Mouse (Mus musculus) liver (tissue): ENCODE results near the gene Pink1.

ENCODE experiments used
- DNase-seq: peaks from one replicate; pipeline ENCODE4 v3.0.0-alpha.2; 2020; ENCODE audit warnings: mixed read lengths

Pink1 gene

DNA sequence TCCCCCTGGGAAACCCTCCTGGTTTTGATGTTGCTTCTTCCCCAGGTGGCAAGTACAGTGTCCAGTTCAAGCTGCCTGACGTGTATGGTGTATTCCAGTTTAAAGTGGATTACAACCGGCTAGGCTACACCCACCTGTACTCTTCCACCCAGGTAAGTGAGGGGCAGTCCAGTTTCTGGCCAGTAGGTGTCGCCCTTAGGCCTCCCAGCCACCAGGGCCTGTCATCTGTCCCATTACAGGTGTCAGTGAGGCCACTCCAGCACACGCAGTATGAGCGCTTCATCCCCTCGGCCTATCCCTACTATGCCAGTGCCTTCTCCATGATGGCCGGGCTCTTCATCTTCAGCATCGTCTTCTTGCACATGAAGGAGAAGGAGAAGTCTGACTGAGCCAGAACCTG is 14.5 kb downstream of the Pink1 start:
- DNase-seq, result peak; percentile 52

DNA sequence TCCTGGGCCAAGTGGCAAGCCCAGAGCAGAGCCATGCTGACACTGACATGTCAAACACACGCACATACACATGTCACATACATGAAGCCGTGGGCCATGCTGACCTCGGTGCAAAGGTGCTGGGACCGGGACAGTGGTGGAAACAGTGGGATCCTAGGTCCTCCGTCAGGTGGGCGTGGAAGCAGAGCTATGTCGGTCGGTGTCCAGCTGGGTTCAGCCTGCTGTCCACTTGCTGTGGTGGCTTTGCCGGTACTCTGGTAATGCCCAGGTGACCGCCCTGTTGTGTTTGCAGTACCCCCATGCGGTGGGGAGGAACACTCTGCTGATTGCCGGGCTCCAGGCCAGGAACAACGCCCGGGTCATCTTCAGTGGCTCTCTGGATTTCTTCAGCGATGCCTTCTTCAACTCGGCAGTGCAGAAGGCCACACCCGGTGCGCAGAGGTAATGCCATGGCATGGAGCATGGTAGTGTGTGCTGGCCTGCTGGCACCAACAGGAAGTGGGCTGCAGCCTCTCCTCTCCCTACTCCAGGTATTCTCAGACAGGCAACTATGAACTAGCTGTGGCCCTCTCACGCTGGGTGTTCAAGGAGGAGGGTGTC is 15.7 kb downstream of the Pink1 start:
- no peak for DNase-seq

DNA sequence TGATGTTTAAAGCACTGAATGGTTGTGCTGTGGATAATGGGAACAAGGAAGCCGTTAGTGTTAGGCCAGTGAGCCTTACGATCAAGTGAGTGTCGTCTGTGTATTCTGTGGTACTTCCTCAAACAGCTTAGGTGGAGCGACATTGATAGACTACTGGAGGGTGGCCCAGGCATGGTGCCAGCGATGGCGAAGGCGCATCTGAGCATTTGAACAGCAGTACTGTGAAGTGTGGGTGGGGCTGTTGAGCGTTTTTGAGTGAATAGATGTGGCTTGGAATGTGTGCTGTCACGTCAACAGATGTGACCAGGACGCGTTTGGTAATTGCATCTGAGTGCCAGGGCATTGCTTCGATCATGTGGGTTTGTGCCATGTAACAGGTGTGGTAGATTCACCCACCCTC is 18.4 kb downstream of the Pink1 start:
- no peak for DNase-seq

- DNase-seq, result no peak
These were observed 19.1 kb downstream of the Pink1 start for GRCm38 (mm10) chr4:138307025-138307424.

DNA sequence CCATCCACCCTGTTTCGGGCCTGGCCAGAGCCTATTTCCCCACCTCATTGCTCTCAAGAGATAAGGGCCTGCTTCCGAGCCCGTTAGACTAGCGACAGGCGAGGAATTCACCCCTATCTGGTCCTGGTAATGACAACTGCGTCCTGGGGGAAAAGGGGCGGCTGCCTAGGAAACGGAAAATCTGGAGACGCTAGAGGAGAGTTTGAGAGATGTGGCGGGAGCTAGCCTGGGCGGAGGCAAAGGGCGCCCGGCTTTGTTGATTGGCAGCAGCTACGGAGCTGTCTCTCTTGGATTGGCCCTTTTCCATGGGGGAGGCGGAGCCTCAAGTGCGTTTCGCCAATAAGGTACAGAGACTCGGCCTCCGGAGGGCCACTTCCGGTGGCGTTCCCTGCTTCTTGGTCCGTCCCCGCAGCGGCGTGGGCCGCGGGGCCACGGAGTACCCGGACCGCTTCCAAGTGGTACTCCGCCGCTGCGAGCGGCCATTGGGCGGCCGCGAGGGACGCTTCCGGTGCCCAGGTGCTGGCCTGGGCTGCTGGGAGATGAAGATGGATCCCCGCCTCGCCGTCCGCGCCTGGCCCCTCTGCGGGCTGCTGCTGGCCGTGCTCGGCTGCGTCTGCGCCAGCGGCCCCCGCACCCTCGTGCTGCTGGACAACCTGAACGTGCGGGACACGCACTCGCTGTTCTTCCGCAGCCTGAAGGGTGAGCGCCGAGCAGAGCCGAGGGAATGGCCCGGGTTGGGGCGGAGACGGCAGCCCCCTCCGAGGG is 21.6 kb downstream of the Pink1 start, which contains the start of gene Ddost:
Ddost (plus strand) TSS at position 391 of the 765 bp plus-strand sequence.
- DNase-seq, result peak; percentile 98

- DNase-seq, result peak; percentile 23
These were observed 22.4 kb downstream of the Pink1 start for GRCm38 (mm10) chr4:138303742-138304141.

DNA sequence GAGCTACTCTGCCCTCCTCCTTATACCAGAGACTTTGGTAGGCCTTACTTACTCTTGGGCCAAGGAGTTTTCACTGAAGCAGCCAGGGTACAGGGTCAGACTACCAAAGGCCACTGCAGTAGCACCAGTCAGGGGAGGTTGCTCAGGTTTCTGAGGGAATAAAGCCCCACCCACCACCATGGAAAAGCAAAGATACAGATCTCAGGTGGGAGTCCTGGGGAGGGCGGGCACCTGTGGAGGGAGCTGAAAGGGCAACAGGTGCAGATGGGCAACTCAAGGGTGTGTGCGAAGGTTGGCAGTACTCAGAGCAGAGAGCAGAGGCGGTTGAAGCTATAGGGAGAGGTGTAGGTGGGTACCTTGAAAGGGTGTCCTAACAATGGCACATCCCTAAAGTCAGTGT is 23.1 kb downstream of the Pink1 start:
- no peak for DNase-seq

DNA sequence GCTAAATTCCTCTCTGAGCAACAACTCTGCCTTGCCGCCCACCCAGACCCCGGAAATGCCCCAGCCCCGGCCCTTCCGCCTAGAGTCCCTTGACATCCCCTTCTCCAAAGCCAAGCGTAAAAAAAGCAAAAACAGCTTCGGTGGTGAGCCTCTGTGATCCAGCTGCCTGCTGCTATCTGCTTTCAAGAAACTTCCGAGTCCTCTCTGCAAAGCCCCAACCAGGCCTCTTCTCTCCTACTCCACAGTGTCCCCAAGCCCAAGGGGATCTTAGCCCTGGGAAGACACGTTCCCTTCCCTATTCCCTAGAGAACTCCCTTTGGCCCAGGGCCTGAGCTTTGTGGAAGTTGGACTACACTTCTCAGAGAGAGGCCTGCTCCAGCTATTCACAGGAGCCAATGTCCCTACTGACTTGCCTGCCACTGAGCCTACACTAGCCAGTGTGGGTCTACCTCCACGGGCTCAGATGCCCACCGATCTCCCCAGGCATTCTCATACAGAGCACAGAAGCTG is 24.8 kb downstream of the Pink1 start:
- no peak for DNase-seq

DNA sequence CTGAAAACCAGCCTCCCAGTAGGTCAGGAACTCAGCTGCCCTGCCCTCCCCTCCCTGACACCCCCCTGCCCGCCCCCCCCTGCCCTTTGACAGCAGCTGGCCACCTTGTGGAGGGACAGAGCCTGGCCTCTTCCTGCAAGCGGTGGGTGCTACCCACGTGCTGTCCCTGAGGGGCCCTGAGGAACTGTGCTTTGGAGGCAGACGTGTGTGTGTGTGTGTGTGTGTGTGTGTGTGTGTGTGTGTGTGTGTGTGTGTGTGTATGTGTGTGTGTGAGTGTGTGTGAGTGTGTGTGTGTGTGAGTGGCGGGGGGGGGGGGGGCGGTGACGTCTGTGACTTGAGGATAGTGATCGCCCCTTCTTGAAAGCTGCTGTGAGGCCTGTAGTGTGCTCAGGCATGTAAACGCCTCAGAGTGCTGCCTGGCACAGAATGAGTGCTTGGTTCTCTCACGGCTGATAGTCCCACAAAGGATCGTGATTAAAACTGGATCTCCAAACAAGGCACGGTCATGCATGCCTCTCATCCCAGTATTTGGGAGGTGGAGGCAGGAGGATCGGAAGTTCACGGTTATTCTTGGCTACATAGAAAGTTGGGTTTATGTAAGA is 32.1 kb downstream of the Pink1 start:
- no peak for DNase-seq

- DNase-seq, result no peak
These were observed 32.7 kb downstream of the Pink1 start for GRCm38 (mm10) chr4:138293261-138293948.

- DNase-seq, result no peak
These were observed 34.1 kb downstream of the Pink1 start for GRCm38 (mm10) chr4:138292028-138292427.

DNA sequence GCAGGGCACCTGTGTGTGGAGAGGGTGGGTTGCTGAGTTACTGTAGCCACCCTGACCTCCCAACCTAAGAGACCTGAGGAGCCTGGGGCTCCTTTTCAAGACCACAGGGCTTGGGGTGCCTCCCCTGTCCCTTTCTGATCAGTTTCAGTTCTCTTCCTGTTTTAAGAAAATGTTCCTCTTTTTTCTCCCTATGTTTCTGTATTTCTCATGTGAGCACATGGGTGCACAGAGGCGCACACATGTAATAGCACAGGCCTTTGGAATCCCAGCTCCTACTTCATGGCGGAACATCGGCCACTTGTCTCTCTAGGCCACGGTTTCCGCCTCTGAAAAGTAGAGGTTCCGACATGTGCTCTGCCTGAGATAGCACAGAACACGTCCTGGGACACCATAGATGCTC is 37.4 kb downstream of the Pink1 start:
- DNase-seq, result no peak

- no peak for DNase-seq
These were observed 39.7 kb downstream of the Pink1 start for GRCm38 (mm10) chr4:138286411-138286810.

GRCm38 (mm10) chr4:138282834-138283233 is 43.3 kb downstream of the Pink1 start:
- peak; percentile 66 for DNase-seq

DNA sequence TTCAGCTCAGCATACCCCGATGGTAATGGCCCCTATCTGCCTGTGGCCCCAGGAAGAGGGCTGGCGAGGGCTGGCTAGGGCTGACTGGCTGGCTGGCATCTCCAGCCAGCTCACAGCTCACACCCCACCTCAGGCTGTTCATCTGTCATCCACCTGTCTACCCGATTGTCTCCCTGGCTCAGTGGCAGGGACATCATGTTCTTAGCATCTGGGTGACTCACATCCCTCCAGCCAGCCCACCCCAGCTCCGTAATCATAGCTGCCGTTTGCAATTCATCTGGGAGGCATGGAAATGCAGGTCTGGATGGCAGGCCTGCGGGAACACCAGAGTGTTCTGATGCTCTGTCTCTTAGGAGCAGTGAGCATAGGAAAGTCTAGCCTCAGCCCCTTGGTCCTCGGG is 47.8 kb downstream of the Pink1 start:
- DNase-seq, result no peak

DNA sequence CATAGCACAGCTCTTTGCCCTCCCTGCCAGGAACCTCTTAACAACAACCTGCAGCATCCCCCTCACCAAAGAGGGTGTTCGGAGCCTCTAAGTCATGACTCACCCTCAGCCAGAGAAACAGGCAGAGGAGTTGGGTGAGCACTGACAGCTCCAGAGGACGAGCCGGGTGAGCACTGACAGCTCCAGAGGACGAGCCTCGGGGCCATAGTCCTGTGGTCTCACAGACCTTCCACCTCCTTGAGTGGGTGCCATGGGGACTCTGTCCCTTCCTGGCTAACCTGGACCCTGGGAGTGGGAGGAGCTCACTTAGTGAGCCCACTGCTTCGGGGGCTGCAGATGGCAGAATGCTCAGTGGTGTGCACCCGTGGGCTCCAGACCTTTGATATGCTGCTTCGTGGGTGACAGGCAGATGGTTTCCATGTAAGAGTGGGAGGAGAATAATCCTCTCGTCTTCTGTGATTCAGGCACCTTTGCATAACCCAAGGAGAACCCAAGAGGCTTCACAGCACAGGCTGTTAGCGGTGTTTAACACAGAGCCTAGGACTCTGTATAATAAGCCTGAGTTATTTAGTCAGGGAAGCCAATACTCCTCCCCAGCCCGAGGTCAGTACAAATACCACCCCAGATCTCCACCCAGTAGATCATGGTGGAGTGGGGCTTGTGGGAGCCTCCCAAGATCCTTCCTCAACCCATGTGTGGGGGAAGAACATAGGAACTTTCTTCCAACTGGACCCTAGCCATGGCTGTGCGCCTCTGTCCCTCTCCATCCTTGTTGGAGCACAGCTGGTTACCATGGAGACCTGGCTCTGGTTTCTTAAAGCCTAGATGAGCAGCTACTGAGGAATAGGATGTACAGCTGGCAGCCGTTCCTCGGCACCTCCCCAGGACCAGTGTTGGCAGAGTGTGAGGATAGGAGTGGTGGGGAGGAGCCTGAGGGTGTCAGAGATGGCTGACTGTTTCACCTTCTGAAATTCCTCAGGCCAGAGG is 53.8 kb downstream of the Pink1 start:
- no peak for DNase-seq

GRCm38 (mm10) chr4:138267869-138268268 is 58.2 kb downstream of the Pink1 start:
- no peak for DNase-seq
